Mouse (Mus musculus) cortical plate, adult 2 months (tissue): ENCODE data around the gene Map3k9.

Experiments used
- CTCF ChIP-seq: fragments of 200-500 bp; IDR thresholded peaks from 2 replicates; pipeline ENCODE4 v1.5.1; 2011; ENCODE audit warnings: mild to moderate bottlenecking, control low read depth, low read length; ENCODE audit not compliant: insufficient read depth; ENCODE audit errors: extremely low read depth
- POLR2A ChIP-seq: fragments of 200-500 bp; IDR thresholded peaks from 2 replicates; pipeline ENCODE4 v1.6.1; 2011; ENCODE audit warnings: mild to moderate bottlenecking, low read length, control low read depth; ENCODE audit not compliant: insufficient read depth; ENCODE audit errors: extremely low read depth

- TF ChIP-seq POLR2A (no peak), CTCF (no peak)
These were observed 47.4 kb upstream of the Map3k9 start for GRCm38 (mm10) chr12:81828355-81828754.
